Mouse (Mus musculus): ENCODE measurements around the gene Lmod1.

The Lmod1 gene

DNA sequence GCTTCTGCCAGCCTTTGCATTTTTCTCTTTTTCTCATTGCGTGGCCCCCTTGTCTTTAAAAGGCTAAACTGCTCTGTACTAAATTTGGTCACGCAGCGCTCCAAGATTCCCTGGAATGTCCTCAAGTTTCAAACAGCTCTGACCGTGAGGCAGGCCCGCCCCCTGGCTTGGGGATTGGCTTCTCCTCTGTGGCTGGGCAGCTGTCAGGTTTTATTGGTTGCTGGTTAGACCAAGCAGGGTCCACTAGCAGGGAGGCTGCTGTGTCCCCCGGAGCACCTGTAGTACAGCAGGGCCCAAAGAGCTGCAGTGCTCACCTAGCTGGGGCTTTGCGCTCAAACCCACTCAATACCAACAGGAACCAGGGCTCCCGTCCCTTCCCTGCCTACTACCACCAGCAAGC, at the start of gene Lmod1:
Lmod1 (plus strand) TSS at position 237 of the 400 bp plus-strand sequence.
- peak; percentile 61 for DNase-seq

DNA sequence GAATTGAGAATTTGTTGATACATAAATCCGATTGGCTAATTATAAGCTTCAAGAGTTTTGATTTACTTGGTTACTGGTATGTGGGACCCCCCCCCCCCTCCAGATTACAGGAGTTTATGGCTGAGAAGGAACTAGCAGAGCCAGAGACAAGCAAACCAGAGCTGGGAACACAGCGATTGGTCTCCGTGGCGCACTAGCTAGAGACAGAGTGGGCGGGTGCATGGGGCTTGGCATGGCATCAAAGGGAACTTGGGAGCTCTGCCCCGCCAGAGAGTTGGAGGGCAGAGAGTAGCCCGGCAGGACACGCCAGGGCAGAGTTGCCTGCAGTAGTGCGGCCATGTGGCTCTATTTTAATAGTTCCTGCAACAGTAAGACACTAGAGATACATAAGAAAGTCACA, 44.0 kb upstream of the Lmod1 start:
- peak; percentile 75 for DNase-seq

DNA sequence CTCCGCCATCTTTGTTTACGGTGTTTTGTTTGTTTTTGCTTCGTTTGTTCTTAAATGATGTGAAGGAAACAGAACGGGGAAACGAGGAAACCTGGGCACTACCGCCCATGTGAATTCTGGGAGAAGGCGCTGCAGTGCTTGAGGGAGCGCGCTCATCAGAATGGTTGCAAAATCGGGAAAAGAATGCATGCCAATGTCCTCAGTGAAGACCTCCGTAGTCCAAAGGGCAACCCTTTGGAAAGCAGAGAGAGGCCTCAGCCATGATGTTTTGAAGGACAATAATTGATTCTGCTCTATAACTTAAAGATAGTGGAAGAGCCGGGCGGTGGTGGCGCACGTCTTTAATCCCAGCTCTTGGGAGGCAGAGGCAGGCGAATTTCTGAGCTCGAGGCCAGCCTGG, 42.8 kb upstream of the Lmod1 start:
- DNase-seq: no peak

DNA sequence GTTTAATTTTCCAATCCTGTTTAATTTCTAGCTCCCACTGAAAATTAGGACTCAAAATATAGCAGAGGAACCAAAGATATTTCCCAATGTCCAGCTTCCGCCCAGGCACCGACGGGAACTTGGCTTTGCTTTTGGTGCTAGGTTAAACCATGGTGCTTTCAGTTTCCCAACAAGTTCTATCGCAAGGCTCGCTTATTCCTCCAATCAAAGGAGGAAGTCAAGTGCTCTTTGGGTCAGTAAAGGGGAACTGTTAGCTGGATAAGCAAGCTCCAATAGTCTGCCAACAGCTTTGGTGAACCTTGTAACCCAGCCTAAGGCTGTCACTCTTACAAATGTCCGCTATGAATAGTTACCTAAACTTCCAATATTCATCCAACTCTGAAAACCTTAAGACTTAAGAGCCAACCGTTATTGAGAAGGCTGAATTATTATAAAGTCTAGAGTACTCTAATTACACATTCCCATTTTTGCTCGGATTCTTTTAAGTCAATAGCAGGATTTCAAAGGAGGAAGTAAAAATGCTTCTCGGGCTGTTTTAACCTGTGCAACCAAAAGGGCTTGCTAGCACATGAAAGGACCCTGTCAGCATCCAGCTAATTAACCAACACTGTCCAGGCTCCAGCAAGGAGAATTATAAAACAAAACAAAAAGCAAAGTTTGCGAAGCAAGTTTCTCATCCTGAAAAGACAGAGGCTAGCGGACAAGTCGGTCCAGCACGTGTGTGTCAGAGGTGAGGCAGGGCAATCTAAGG, 41.9 kb upstream of the Lmod1 start:
- DNase-seq: no peak

DNA sequence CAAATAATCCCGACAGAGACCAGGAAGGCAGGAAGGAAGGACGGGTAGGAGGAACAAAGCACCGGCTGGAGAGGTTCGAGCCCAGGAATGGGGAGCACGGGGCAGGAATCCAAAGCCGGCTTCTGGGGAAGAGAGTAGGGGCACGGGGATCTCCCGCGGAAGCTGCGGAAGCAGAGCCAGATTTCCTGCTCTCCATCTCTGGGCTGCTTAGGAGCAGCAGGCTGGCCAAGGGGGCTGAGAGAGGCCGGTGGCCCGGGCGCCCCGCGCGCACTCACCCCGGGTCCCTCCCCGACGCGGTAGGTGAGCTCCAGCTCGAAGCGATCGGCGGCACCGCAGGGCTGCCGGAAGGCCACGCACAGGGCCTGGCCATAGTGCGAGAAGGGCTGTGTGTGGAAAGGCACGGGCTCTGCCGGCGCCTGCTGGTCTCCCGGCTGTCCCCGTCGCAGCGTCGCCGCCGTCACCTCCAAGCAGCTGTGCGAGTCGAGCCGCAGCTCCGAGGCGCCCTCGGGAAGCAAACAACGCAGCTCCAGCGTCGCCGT, 41.3 kb upstream of the Lmod1 start:
- DNase-seq: no peak

DNA sequence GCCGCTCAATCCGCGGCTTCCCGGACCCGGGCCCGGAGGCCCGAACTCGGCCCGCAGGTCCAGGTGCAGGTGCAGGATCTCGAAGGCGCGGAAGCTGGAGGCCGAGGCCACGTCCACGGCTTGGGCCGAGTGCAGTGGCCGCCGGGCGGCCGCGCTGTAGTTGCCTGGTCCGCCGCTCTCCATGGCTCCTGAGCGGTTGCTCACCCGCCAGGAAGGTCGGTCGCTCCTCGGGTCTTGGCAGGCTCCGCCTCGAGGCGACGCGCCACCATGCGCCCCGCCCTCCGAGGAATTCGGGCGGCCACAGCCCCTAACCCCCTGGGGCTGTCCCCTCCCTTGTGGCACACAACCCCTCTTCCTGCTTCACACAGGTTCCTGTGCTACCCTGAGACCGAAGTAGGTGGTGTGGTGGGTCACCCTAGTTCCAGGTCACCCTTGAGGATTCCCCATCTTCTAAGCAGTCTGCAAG, 40.7 kb upstream of the Lmod1 start, which contains the start of gene Rnpep:
Rnpep (minus strand) TSS at position 259 of the 466 bp plus-strand sequence.
- peak; percentile 65 for DNase-seq

DNA sequence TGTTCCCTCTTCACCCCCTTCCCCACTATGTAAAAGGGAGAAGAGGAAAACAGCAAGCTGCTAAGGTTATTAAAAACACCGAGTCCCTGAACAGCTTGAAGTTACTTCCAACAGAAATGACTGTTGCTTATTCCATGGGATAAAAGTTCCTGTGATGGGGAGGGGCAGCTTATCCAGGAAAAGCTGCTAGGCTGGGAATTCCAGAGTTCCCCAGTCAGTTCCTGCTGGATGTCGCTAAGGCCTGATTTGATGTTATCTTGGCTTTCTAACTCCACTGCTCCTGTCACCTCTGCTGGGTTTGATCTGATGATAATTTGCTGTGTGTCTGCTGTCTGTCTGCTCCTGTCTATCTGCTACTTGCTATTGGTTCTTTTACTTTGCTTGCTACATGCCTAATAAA, 38.3 kb upstream of the Lmod1 start:
- no peak for DNase-seq

DNA sequence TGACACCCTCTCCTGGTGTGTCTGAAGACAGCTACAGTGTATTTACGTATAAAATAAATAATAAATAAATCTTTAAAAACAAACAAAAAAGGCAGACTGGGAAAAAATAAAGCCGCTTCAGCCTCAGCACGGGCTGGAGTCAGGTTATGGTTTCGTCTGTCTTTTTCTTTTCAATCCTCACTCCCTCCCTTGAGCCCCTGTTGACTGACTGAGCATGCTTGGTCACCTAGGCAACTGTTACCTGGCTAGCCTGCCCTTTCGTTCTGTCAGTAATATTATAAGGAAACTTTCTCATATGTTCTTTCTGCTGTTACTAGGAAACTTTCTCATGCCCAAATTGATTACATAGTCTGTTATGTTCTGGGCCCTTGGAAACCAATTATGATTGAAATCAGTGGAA, 33.7 kb upstream of the Lmod1 start:
- DNase-seq: no peak

DNA sequence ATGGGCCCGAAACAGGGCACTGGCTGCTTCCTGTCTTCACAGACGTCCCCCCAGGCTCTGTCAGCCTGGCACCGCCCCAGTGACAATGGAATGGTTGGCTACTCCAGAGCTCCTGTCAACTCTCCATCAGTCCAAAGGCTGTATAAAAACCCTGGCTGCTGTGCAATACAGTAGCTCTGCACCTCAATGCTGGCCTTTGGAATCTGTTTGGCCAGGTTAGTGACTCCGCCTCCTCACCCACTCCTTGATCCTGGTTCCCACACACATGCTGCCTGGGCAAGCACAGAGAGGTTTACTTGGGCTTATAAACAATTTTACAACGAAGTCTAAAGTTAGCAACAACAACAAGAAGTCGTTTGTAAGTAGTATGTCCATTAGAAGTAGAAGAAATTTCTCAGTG, 13.3 kb upstream of the Lmod1 start:
- peak; percentile 80 for DNase-seq

DNA sequence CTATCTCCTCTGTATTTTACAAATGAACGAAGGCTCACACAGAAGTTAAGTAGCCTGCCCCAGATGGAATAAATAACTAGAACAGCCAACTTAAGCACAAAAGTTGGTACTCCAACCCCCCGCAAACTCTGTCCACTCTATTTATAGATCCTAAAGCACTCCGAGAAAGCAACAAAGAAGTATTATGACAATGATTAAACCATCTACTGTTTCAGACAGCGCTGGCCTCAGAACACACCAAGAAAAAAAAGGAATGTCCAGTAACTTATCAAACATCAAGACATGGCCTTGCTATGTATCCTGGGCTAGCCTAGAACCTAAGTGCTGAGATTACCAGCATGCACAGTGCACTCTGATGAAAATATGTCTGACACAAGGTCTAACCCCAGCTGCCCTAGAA, 12.4 kb upstream of the Lmod1 start:
- DNase-seq: no peak

DNA sequence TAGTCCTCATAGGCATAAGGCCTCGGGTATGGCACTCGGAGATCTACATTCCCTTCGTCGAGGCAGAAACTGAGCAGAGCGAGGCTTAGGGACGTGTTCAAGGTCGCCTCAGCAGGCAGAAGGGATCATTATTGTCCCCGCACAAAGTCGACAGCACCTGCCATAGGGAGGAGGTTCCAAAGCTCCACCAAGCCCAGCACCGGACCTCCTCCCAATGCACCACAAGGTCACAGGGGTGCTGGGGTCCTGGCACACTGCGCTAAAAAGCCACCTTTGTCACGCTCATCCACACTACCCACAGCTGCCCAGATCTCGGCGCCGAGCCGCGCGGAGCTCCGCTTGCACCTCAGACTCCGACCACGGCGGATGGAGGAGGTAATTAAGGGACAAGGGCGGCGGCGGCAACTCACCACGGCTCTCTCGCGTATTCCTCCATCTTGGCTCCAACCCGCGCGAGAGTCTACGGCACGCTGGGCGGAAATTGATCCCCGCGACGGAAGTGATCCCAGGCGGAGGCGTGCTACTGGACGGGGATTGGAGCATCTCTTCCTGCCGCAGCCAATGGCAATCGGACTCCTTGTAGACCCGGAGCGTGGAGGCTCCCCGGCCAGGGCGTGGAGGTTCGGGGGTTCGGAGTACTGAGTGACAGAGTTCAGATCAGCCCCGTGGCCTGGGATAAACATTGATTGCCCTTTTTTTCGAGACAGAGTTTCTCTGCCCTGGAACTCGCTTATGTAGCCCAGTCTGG, 11.1 kb upstream of the Lmod1 start, which contains the start of gene Timm17a:
Timm17a (minus strand) TSS at position 495 of the 748 bp plus-strand sequence.
- peak; percentile 96 for DNase-seq

DNA sequence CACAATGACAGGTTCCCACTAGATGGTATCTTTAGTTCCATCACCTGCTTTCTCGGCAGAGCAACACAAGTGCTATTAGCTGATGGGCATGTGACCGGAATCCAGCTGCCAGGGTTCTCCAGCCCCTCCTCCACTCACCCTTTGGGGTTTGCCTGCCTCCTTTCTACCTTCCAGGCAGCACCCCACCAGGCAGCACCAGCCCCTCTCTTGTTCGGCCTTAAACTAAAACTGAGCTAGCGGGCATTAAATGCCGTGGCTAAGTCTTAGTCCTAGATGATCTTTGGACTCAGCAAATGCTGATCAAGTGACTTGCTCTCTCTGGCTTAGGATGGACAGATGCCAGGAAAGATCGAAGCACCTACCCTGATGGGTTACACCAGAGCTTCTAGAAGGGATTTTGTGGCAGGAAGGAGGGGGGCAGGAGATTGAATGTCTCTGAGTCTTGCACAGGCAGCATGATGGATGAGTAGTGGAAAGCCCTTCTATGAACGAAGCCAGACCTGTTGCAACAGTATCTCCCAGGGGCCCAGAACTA, 1.2 kb upstream of the Lmod1 start:
- DNase-seq: peak; percentile 65

DNA sequence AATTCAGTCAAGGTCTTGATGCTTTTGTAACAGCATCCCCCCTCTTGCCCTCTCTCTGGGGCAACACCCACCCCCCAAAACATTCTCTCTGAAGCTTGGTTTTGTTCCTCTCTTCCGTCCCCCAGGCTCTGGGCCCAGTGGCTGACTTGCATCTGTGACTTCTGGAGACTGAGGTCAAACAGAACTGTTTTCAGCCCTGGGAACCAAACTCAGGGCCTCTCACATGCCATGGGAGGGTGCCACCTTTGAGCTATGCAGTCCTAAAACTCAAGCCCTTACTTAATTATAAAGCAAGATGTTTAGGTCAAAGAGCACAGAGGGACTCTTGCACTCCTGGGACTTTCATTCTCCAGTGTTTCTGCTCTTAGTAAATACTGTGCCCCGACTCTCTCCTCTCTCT, 1.3 kb downstream of the Lmod1 start:
- DNase-seq: no peak

DNA sequence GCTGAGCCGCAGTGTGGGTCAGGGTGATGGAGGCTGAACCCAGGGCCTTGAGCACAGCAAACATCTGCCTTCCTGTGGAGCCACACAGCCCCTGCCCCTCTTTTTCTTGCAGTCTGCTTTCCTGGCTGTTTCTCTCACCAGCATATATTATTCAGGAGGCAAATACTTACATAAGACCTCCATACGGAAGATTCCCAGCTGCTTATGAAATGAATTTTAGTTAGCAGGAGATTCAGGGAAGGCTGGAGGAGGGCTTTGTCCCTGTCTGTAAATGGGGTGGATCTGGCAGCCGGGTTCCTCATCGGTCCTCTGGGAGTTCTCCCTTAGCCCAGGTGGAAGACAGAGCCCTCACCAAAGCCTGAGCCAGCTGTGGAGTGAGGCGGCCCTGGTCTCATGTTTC, 3.8 kb downstream of the Lmod1 start:
- DNase-seq: no peak

DNA sequence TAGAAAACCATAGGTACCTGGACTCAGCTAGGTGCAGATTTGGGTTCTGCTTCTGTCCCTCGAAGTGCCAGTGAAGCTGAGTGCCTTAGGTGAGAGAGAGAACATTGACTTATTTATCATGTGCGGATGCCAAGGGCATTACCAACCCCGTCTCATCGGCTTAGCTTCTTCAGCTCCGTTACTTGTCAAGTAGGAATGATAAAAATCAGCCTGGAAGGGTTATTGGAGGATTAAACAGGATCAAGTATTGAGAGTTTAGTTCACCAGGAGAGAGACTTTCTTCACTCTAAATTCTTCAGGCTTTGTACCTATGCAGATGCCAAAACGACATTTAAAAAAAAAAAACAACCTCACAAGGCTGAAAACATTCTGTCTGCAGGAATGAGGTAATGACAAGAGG, 6.0 kb downstream of the Lmod1 start:
- DNase-seq: no peak

DNA sequence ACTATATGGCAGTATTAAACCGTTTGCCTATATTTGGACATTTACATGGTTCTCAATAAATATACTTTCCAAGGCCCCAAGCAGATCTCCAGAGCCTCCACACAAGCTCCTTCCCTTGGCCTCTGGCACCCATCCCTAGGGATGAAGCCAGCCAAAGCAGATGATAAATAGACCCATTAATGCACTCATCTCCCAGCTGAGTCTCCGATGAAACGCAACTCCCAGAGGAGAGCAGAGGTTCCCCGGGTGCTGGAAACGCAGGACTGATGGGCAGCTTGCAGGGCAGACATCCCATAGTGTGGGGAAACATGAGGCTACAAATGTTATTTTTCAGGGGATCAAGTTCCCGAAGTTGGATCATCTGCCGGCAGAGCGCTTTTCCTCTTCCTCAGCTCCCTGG, 17.3 kb downstream of the Lmod1 start:
- no peak for DNase-seq

DNA sequence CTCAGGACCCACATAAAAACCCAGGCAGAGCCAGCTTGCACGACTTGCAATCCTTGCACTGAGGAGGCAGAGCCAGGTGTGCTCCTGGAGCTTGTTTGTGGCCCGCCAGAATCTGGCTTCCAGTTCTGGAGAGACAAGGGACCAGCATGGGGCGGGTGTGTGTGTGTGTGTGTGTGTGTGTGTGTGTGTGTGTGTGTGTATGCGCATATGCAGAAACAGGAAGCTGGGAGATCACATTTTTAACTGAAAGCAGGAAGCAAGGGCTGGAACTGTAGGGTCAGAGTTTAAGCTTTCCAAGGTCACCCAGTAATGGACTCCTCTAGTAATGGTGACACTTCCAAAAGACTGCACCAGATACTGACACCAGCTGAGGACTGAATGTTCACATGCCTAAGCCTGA, 19.4 kb downstream of the Lmod1 start:
- DNase-seq: peak; percentile 13

DNA sequence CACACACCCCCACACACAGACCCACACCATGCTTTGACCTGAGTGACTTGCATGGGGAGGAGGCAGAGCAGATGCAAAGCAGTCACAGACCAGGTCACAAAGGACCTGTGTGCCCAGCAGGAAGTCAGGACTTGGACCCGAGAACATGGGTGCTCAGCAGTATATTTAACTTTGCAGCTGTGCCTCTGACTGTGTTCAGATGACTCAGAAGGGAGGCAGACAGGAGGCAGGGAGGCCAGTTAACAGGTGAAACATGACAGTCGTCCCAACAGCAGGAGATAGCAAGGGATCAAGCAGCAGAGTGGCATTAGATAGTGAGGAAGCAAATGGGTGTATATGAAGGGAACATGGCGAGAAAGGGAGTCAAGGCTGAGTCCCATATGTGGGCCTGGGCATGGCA, 22.3 kb downstream of the Lmod1 start:
- no peak for DNase-seq

DNA sequence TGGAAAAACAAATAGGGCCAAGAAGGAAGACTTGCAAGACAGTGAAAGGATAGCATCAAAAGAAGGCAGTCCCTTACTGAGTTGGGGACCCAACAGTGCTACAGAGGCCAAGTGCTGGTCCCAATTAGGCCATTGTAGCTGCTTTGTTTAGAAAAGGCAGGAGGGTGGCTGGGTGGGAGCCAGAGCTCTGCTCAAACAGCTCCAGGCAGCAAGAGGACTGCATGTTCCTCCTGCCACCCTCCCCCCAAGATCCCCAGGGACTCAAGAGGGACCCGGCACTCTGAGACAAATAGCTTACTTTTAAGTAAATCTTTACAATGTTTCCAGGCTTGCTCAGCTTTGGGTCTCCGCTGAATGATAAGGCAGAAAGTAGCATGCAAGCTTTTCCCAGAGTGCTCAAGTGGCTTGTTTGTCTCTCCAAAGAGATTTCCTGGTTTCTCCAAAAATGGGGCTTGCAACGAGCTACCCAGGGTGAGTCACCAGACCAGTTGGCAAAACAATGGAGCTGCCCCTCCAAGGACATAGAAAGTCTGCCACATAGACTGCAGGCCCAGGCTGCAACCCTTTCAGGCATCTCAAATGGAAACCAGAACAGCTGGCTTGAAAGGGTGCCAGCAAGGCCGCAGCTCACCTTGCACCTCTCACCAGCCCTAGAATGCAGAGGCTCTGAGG, 23.0 kb downstream of the Lmod1 start:
- no peak for DNase-seq

DNA sequence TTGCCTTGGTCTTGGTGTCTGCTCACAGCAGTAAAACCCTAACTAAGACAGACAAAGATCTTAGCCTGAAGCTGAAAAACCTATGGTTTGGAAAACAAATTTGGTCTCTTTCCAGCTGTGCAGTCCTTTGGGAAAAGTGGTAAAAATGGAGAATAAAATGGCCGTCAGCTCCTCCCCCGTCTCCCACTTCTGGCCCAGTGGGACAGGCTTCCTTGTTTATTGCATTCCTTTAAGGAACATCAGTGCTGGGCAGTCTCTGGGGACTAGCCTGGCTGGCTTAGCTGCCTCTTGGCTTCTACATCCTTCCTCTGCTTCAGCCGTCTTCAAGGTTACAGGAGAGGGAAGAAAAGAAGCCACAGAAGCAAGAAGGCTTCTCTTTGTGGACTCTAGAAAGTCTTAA, 27.3 kb downstream of the Lmod1 start:
- no peak for DNase-seq

DNA sequence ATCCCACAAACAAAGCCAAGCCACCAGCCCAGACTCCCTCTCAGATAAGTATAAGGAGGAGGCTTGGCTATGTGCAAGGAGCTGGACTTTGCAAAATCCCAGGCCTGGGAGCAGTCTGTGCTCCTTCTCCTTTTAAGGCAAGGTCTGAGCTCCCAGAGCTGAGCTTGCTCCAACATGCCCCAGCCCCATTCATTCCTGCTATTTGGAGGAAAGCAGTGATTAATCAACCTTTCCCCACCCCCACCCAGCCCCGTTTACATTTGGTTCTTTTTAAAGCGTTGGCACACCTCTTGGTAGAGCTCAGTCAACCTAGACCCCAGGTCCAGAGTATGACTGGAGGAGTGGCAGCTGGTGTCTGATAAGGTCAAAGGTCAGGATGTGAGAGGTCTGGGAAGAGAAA, 34.5 kb downstream of the Lmod1 start:
- no peak for DNase-seq

DNA sequence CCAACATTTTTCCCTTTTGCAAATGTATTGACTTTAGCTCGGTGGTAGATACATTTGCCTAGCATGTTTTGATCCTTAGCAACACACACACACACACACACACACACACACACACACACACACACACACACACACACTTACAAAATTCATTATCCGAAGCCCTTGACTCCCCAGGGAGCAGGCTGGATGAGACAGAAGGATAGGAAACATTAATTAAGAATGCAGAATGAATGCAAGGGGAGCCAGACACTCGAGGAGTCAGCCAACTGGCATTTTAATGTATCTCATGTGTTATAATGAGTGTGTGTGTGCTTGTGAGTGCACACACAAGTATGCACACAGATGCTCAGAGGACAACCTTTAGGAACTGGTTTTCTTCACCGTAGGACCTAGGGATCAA, 36.9 kb downstream of the Lmod1 start:
- DNase-seq: no peak

DNA sequence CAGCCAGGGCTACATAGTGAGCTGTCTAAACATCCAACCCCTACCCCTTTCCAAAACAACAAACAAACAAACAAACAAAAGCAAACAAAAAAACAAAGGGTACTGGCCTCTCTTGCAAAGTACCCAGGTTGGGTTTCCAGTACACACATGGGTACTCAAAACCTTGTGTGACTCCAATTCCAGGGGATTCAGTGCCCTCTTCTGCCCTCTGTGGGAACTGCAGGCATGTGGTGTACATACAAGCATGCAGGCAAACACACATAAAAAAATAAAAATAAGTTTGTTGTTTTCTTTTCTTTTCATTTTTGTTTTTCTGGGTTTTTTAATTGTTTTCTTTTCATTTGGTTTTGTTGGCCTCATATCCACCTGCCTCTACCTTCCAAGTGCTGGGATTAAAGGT, 37.5 kb downstream of the Lmod1 start:
- no peak for DNase-seq

Data from kidney, adult 11 months (tissue).